Mouse (Mus musculus) embryonic facial prominence, embryonic 14.5 days (tissue): ENCODE results near the gene Olfr172. TPM values are rescaled to one million over a fixed set of nuclear protein-coding genes. Genes with fewer than 3 reads are reported as not detected.

Experiments
- microRNA-seq: library from miRNA; unstranded; fragments of <30 nt; microRNA quantifications from one replicate; pipeline ENCODE4, GENCODE M21; 2016; ENCODE audit warnings: borderline number of aligned reads
- polyA plus RNA-seq: library from polyadenylated mRNA; unstranded; fragments of >200 nt; fragmentation: Nextera tagmentation; extraction: Ambion mirVana; gene quantifications from 2 replicates; pipeline ENCODE4 v1.2.1, GENCODE M21; 2014

Olfr172 gene
- polyA plus RNA-seq, 1 experiment from 2014 or later: not detected

Small RNA genes lying within 50 kb of the gene (microRNA-seq; reads per million reads assigned to microRNA genes)
- not detected for gene Gm27564

Other genes with a start within 250 kb of the Olfr172 start
- gene St3gal6, start 238.9 kb downstream of the Olfr172 start, polyA plus RNA-seq: 12.8 and 14.0 TPM in 2 replicates
- gene Gm813, start 146.2 kb downstream of the Olfr172 start, polyA plus RNA-seq: not detected in 2 replicates
- gene E330017A01Rik, start 124.4 kb downstream of the Olfr172 start, polyA plus RNA-seq: not detected in 2 replicates
- gene Cpox, start 92.9 kb downstream of the Olfr172 start, polyA plus RNA-seq: 17.2 and 18.0 TPM in 2 replicates
- gene Gpr15, start 44.1 kb downstream of the Olfr172 start, polyA plus RNA-seq: not detected in 2 replicates
- 134 and 148 TPM in 2 replicates for gene Cldnd1, start 35.3 kb downstream of the Olfr172 start, polyA plus RNA-seq
- not detected in 2 replicates for gene Olfr173, start 37.1 kb upstream of the Olfr172 start, polyA plus RNA-seq
- not detected in 2 replicates for gene Olfr175-ps1, start 63.6 kb upstream of the Olfr172 start, polyA plus RNA-seq
- gene Olfr177, start 111.6 kb upstream of the Olfr172 start, polyA plus RNA-seq: not detected in 2 replicates
- gene Olfr178, start 128.9 kb upstream of the Olfr172 start, polyA plus RNA-seq: not detected in 2 replicates
- gene Olfr181, start 165.6 kb upstream of the Olfr172 start, polyA plus RNA-seq: not detected in 2 replicates
- gene Olfr180, start 166.2 kb upstream of the Olfr172 start, polyA plus RNA-seq: not detected in 2 replicates
- gene Olfr183, start 232.2 kb upstream of the Olfr172 start, polyA plus RNA-seq: not detected in 2 replicates